Mouse (Mus musculus) spleen, adult 2 months (tissue): ENCODE results near the gene Kmt2e. TPM values are rescaled to one million over a fixed set of nuclear protein-coding genes. Genes with fewer than 3 reads are reported as not detected.
"Not testable (repeated sequence)": the region's sequence is repeated elsewhere in the genome, so short reads cannot be mapped to it uniquely, and the experiment has no call there.

Experiments used
- DNase-seq, 2 experiments: peaks; one replicate each; pipeline versions ENCODE4 v3.0.0 to v3.0.0-alpha.2; 2012 to 2021; ENCODE audit warnings: low spot score in 2 of 2, low read depth in 1 of 2
- H3K27ac ChIP-seq: fragments of 200-500 bp; 2 replicates; pipeline ENCODE4 v1.5.1; 2012; ENCODE audit warnings: low read length, inconsistent platforms; ENCODE audit not compliant: insufficient read depth
- H3K27me3 ChIP-seq: fragments of 200-500 bp; 2 replicates; pipeline ENCODE4 v1.6.1; 2012; ENCODE audit warnings: mild to moderate bottlenecking, moderate library complexity, low read length, inconsistent platforms; ENCODE audit not compliant: control insufficient read depth, insufficient read depth
- H3K36me3 ChIP-seq: fragments of 200-500 bp; 2 replicates; pipeline ENCODE4 v1.6.1; 2012; ENCODE audit warnings: mild to moderate bottlenecking, low read length, inconsistent platforms; ENCODE audit not compliant: control insufficient read depth, insufficient read depth
- H3K4me1 ChIP-seq: fragments of 200-500 bp; 2 replicates; pipeline ENCODE4 v1.6.1; 2011; ENCODE audit warnings: inconsistent platforms; ENCODE audit not compliant: control insufficient read depth, insufficient read depth, insufficient read length
- H3K4me3 ChIP-seq: fragments of 200-500 bp; 2 replicates; pipeline ENCODE4 v1.5.1; 2011; ENCODE audit warnings: mild to moderate bottlenecking, inconsistent platforms; ENCODE audit not compliant: insufficient read depth, insufficient read length; ENCODE audit errors: extremely low read depth
- CTCF ChIP-seq: fragments of 200-500 bp; IDR thresholded peaks from 2 replicates; pipeline ENCODE4 v1.5.1; 2011; ENCODE audit warnings: mild to moderate bottlenecking, inconsistent platforms; ENCODE audit not compliant: insufficient read depth, insufficient read length, insufficient replicate concordance; ENCODE audit errors: extremely low read depth
- POLR2A ChIP-seq: fragments of 200-500 bp; IDR thresholded peaks from 2 replicates; pipeline ENCODE4 v1.6.1; 2011; ENCODE audit warnings: low read depth, low read length, inconsistent platforms
- WGBS: fragments of 180-500 bp; shearing (Covaris S2); methylation state at CpG from one replicate; pipeline ENCODE4 v1.1.7; 2018; 5-methylcytosine and 5-hydroxymethylcytosine counted together
- polyA plus RNA-seq: library from polyadenylated mRNA; depleted of rRNA; stranded (reverse); fragments of >200 nt; gene quantifications from 2 replicates; pipeline ENCODE4 v1.2.3, GENCODE M21; 2012

Gene Kmt2e
- polyA plus RNA-seq, 1 experiment: 25.3 TPM

DNA sequence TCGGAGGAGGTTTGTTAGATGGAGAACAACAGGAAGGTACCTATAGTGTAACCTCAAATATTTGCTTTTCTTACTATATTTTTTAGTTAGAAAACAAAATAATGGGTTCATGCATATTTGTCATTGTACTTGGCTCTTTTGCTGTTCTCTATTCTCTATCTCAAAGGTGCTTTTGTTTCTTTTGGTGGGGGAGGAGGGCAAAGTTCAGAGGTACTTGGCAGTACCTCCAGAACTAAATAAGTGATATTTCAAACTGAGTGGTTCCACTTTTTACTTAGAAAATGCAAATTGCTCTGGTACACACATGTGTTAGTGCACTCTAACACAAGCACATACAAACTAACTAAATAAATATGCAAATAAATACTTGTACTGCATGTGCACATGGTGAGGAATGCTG lies 7.7 kb downstream of the Kmt2e start:
- H3K36me3 ChIP-seq: no peaks in the 10 kb centered on the region; the same call in 1 of the 2 replicates
- no peak overlapping the region for H3K4me3 ChIP-seq
- no peaks in the 10 kb centered on the region for H3K27me3 ChIP-seq
- H3K27ac ChIP-seq: no peak overlapping the region
- peaks cover 3% of the 10 kb centered on the region; the same call in 1 of the 2 replicates for H3K4me1 ChIP-seq
- DNase-seq: no peak
- no peak for TF ChIP-seq CTCF
- TF ChIP-seq POLR2A: no peak
- WGBS: 90% methylated on average over 1 of the region's 1 CpGs

DNA sequence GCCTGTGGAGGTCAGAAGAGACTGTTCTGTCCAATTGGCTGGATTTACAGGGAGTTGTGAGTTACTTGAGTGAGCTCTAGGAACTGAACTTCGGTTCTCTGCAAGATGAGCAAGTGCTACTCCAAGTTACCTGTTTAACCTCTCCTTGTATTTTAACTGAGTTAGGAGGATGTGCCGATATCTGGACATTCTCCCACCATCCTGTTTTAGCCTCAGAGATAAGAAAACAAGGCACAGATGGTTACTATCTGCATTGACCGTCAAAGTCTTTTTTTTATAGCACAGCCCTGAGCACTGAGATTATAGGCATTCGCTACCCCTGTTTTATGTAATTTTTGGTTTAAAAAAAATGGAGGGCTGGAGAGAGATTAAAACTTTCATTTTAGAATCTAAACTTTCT lies 10.2 kb downstream of the Kmt2e start:
- TF ChIP-seq CTCF (no peak), POLR2A (no peak)
- no peak overlapping the region for H3K4me3 ChIP-seq
- H3K4me1 ChIP-seq: peaks cover 3% of the 10 kb centered on the region; the same call in 1 of the 2 replicates
- no peak overlapping the region for H3K27ac ChIP-seq
- no peaks in the 10 kb centered on the region for H3K27me3 ChIP-seq
- 76% methylated on average over 4 of the region's 4 CpGs for WGBS
- DNase-seq: no peak
- no peaks in the 10 kb centered on the region; the same call in 1 of the 2 replicates for H3K36me3 ChIP-seq

DNA sequence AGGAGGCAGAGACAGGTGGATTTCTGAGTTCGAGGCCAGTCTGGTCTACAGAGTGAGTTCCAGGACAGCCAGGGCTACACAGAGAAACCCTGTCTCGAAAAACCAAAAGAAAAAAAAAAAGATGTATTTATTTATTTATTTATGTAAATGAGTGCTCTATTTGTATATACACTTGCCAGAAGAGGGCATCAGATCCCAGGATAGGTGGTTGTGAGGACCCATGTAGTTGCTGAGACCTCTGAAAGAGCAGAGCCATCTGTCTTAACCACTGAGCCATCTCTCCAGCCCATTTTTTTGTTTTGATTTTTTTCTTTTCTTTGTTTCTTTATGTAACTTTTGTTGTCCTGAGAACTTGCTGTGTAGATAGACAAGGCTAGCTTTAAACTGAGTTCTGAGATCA lies 19.3 kb downstream of the Kmt2e start:
- not testable (repeated sequence) for H3K27ac ChIP-seq, H3K27me3 ChIP-seq, H3K4me3 ChIP-seq, H3K4me1 ChIP-seq, DNase-seq
- WGBS: 72% methylated on average over 2 of the region's 2 CpGs
- peaks cover 17% of the 10 kb centered on the region for H3K36me3 ChIP-seq

DNA sequence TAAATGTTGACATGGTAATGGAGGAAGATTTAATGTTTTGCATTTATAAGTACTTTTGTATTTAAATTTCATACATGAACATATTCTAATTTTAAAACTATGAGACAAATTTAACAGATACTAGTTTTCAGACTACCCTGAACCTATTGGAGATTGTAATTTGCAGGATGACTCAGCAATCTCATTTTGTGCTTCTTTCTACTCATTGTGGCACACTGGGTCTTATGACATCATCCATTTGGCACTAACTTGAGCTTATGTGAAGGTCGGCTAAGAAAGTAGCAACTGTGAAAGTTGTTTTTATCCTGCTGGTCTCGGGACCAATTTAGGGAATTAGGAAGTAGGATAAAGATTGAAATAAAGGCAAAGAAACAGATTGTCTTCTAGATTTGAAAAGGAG lies 27.4 kb downstream of the Kmt2e start:
- no peaks in the 10 kb centered on the region for H3K4me1 ChIP-seq
- peaks cover 22% of the 10 kb centered on the region for H3K36me3 ChIP-seq
- WGBS: 61% methylated on average over 2 of the region's 2 CpGs
- no peak overlapping the region for H3K27ac ChIP-seq
- H3K4me3 ChIP-seq: no peak overlapping the region
- no peak for DNase-seq
- H3K27me3 ChIP-seq: no peaks in the 10 kb centered on the region
- no peak for TF ChIP-seq POLR2A

DNA sequence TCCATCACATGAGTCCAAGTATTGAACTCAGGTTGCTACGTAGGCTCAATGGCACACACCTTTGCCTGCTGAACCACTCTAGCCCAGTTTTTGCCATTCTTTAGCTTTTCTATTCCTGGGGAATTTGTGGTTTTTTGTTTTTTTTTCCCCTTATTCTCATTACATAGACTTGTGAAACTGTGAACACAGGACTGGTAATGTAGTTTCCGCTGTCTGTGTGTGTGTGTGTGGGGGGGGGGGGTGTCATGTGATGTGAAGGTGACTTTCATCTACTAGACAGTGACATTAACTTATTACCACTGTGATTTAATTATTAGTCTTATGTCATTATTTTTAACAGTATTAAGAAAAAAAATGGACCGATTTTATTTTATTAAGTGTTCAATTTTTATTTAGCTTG lies 30.0 kb downstream of the Kmt2e start:
- Histone ChIP-seq H3K4me1 (no peaks in the 10 kb centered on the region), H3K27ac (no peak overlapping the region), H3K4me3 (no peak overlapping the region), H3K36me3 (peaks cover 22% of the 10 kb centered on the region), H3K27me3 (no peaks in the 10 kb centered on the region)
- no peak for TF ChIP-seq CTCF
- no peak for TF ChIP-seq POLR2A
- no peak for DNase-seq
- WGBS: 84% methylated on average over 3 of the region's 3 CpGs

DNA sequence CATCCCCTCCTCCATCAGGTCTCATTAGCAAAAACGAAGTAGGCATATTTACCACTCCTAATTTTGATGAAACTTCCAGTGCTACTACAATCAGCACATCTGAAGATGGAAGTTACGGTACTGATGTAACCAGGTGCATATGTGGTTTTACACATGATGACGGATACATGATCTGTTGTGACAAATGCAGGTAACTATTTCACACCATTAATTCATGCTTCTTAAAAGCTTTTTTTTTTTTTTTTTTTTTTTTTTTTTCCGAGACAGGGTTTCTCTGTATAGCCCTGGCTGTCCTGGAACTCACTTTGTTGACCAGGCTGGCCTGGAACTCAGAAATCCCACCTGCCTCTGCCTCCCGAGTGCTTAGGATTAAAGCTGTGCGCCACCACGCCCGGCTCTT lies 30.5 kb downstream of the Kmt2e start:
- no peak for DNase-seq
- H3K27ac ChIP-seq: no peak overlapping the region
- H3K4me3 ChIP-seq: no peak overlapping the region
- 93% methylated on average over 8 of the region's 8 CpGs for WGBS
- no peaks in the 10 kb centered on the region for H3K4me1 ChIP-seq
- no peaks in the 10 kb centered on the region for H3K27me3 ChIP-seq
- TF ChIP-seq CTCF: no peak
- no peak for TF ChIP-seq POLR2A
- H3K36me3 ChIP-seq: peaks cover 22% of the 10 kb centered on the region

DNA sequence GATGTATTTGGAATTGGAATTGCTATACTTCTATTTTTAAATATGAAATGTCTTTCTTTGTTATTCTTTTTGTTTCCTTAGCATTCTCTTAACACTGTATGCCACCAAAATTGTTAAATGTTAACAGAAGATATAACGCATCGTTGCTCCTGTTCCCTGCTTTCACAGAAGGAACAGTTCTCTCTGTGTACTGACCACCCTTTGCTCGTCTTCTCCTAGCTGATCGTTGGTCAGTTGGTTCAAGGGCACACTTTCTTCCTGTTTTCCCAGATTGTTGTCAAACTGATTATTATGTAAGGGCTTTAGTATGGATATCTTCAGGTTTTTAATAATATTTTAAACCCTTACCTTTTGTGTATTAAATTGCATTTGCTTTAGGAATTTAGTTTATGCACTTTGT lies 32.3 kb downstream of the Kmt2e start:
- WGBS: 97% methylated on average over 4 of the region's 4 CpGs
- DNase-seq: no peak
- Histone ChIP-seq H3K27me3 (no peaks in the 10 kb centered on the region), H3K4me1 (no peaks in the 10 kb centered on the region), H3K4me3 (no peak overlapping the region), H3K36me3 (peaks cover 24% of the 10 kb centered on the region), H3K27ac (no peak overlapping the region)
- TF ChIP-seq POLR2A (no peak), CTCF (no peak)
